Mouse (Mus musculus) hindbrain, embryonic 16.5 days (tissue): ENCODE data around the gene Smpd1. TPM values are rescaled to one million over a fixed set of nuclear protein-coding genes. Genes with fewer than 3 reads are reported as not detected.

ENCODE experiments used
- ATAC-seq: fragments of 200-750 bp; cut with Nextera tagmentation; 2 replicates; pipeline ENCODE4 v1.8.0; 2017; ENCODE audit warnings: moderate TSS enrichment, moderate library complexity
- H3K27ac ChIP-seq: fragments of 300-500 bp; sonication (generic); 2 replicates; pipeline ENCODE4 v1.5.1; 2014; ENCODE audit warnings: low read depth, mild to moderate bottlenecking, control low read depth, low read length, moderate library complexity
- H3K27me3 ChIP-seq: fragments of 300-500 bp; sonication (generic); replicated peaks from 2 replicates; pipeline ENCODE4 v1.6.1; 2014; ENCODE audit warnings: low read length; ENCODE audit not compliant: control insufficient read depth, insufficient read depth
- H3K36me3 ChIP-seq: fragments of 300-500 bp; sonication (generic); 2 replicates; pipeline ENCODE4 v1.6.1; 2014; ENCODE audit warnings: mild to moderate bottlenecking, low read length, moderate library complexity, mixed read lengths; ENCODE audit not compliant: control insufficient read depth, insufficient read depth
- H3K4me1 ChIP-seq: fragments of 300-500 bp; sonication (generic); 2 replicates; pipeline ENCODE4 v1.6.1; 2014; ENCODE audit warnings: low read depth, low read length; ENCODE audit not compliant: control insufficient read depth, insufficient read depth
- H3K4me2 ChIP-seq: fragments of 300-500 bp; sonication (generic); 2 replicates; pipeline ENCODE4 v1.6.1; 2014; ENCODE audit warnings: mild to moderate bottlenecking, low read length, control low read depth, moderate library complexity
- H3K4me3 ChIP-seq: fragments of 300-500 bp; sonication (generic); 2 replicates; pipeline ENCODE4 v1.5.1; 2014; ENCODE audit warnings: mild to moderate bottlenecking, low read length, control low read depth, moderate library complexity
- H3K9ac ChIP-seq: fragments of 300-500 bp; sonication (generic); 2 replicates; pipeline ENCODE4 v1.6.1; 2014; ENCODE audit warnings: low read depth, mild to moderate bottlenecking, control low read depth, low read length, moderate library complexity
- H3K9me3 ChIP-seq: fragments of 300-500 bp; sonication (generic); 2 replicates; pipeline ENCODE4 v1.6.1; 2014; ENCODE audit warnings: mild to moderate bottlenecking, low read length, moderate library complexity; ENCODE audit not compliant: control insufficient read depth
- WGBS: fragments of 180-500 bp; shearing (Covaris S2); extraction: QIAGEN DNeasy Blood & Tissue Kit; methylation state at CpG from one replicate; pipeline ENCODE4 v1.1.7; 2014; 5-methylcytosine and 5-hydroxymethylcytosine counted together
- polyA plus RNA-seq: library from polyadenylated mRNA; unstranded; fragments of >200 nt; fragmentation: Nextera tagmentation; extraction: Ambion mirVana; gene quantifications from 2 replicates; pipeline ENCODE4 v1.2.1, GENCODE M21; 2015

Smpd1 gene
- polyA plus RNA-seq, 1 experiment from 2014 or later, result 111 TPM

DNA sequence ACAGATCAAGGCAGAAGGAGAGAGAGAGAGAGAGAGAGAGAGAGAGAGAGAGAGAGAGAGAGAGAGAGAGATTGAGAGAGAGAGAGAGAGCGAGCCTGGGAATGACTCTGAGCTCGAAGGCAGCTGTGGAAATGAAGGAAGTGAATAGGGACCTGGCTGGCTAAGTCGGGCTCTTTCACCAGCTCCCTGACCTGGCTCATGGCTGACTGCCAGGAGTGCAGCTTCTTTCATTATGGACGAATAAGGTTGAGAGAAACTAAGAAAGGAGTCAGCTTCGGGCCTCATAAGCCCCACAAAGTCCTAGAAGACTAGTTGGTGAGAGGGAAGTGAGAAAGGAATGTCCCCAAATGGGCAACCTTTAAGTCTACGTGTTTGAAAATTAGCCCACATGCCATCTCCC, 34.0 kb upstream of the Smpd1 start:
- 40% methylated on average over 6 of the region's 6 CpGs for whole genome bisulfite sequencing
- Histone ChIP-seq H3K36me3 (no peaks in the 10 kb centered on the region), H3K4me3 (no peak overlapping the region)

DNA sequence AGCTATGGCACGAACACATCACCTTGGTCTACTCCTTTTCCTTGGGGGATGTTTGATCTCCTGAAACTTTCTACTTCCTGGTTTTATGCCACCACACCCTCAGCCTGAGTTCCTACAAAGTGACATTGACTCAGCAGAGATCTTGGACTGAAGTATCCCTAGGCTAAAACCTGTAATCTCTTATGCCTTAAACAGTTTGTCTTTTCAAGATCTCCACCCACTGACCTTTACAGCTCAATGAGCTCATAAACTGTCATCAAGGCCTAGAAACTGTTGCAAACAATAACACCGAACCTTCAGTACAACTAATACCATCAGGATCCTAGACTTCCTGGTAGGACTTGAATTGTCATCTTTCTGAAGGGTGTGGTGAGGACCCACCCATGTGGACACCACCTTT, 29.9 kb upstream of the Smpd1 start:
- Histone ChIP-seq H3K4me2 (no peak overlapping the region), H3K4me1 (no peaks in the 10 kb centered on the region), H3K9ac (no peak overlapping the region), H3K27me3 (no peaks in the 10 kb centered on the region), H3K36me3 (no peaks in the 10 kb centered on the region), H3K4me3 (no peak overlapping the region), H3K9me3 (no peaks in the 10 kb centered on the region), H3K27ac (no peak overlapping the region)
- WGBS, result 85% methylated on average over 2 of the region's 2 CpGs
- no peak for ATAC-seq

More for the DNA sequence above, 34.0 kb upstream of the Smpd1 start:
- Histone ChIP-seq H3K9me3 (no peaks in the 10 kb centered on the region), H3K4me1 (no peaks in the 10 kb centered on the region), H3K4me2 (no peak overlapping the region), H3K27me3 (no peaks in the 10 kb centered on the region), H3K27ac (no peak overlapping the region), H3K9ac (no peak overlapping the region)
- no peak for ATAC-seq

DNA sequence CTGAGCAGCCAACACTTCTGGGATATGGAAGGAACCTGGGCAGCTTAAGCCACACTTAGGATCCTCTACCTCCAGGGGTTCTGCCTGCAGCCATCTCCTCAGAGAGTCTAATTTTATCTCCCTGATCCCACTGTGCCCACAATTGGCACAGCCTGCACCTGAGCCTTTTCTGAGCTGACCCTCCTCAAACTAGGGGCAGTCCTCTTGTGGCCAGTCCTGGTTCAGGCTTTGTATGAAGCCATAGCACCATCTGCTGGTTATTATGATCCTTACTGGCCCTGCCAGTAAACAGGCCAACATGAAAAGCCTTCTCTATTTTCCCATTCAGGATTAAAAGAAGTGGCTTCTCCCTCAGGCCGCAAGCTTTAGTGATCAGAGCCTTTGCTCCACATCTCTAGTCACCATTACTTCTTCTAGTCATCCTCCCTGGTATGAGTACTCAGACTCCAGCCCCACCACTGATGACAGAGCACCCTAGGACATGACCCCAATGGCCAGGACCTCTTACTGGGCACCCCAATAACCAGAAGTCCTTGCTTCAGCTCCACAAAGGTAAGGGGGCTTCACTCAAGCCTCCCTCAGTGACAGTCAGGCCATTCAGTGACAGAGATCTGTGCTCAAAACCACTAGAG, 26.7 kb upstream of the Smpd1 start:
- no peak overlapping the region for H3K27ac ChIP-seq
- no peaks in the 10 kb centered on the region for H3K27me3 ChIP-seq
- H3K4me3 ChIP-seq, result no peak overlapping the region
- H3K9ac ChIP-seq, result no peak overlapping the region
- H3K9me3 ChIP-seq, result no peaks in the 10 kb centered on the region
- H3K4me2 ChIP-seq, result no peak overlapping the region
- 52% methylated on average over 1 of the region's 1 CpGs for WGBS
- H3K4me1 ChIP-seq, result no peaks in the 10 kb centered on the region
- no peaks in the 10 kb centered on the region for H3K36me3 ChIP-seq
- peak; percentile 92 for ATAC-seq

DNA sequence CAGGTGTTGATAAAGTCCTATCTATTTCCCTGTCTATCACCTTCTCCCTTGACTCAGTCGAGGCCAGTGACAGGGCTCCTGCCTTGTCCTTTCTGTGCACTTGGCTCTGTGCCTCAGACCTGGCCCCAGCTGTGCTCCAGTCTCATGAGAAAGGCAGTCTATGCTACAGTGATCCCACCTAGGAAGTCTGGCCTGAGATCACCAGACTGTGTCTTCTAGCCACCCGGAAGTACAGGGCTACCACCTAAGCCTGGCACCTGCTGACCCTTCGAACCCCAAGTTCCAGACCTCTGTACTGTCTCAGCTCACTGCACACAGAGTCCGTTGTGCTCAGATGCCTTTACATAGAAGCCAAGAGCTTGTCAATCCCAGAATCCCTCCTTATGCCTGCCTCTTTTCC, 26.1 kb upstream of the Smpd1 start:
- Histone ChIP-seq H3K27ac (no peak overlapping the region), H3K36me3 (no peaks in the 10 kb centered on the region), H3K9me3 (no peaks in the 10 kb centered on the region), H3K27me3 (no peaks in the 10 kb centered on the region), H3K4me1 (no peaks in the 10 kb centered on the region), H3K9ac (no peak overlapping the region), H3K4me2 (no peak overlapping the region), H3K4me3 (no peak overlapping the region)
- 84% methylated on average over 4 of the region's 4 CpGs for WGBS
- ATAC-seq, result 0 out of 2 replicates have a peak, but pooled peaks have one; percentile 30

DNA sequence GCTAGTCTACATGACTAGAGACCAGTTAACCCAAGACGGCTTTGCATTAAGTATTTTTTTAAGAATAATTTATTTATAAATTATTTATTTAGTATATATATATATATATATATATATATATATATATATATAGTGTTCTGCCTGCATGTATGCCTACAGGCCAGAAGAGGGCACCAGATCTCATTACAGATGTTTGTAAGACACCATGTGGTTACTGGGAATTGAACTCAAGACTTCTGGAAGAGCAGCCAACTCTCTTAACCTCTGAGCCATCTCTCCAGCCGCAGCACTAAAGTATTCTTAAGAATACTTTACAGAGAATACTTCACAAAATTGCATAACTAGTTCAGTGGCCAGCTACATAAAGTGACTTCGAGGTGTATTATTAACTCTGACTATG, 20.0 kb upstream of the Smpd1 start:
- H3K36me3 ChIP-seq, result no peaks in the 10 kb centered on the region
- H3K27ac ChIP-seq, result no peak overlapping the region
- no peak overlapping the region for H3K4me2 ChIP-seq
- H3K9ac ChIP-seq, result no peak overlapping the region
- no peaks in the 10 kb centered on the region for H3K4me1 ChIP-seq
- H3K27me3 ChIP-seq, result no peaks in the 10 kb centered on the region
- no peak overlapping the region for H3K4me3 ChIP-seq
- WGBS, result 92% methylated on average over 3 of the region's 3 CpGs
- H3K9me3 ChIP-seq, result no peaks in the 10 kb centered on the region
- ATAC-seq, result no peak

DNA sequence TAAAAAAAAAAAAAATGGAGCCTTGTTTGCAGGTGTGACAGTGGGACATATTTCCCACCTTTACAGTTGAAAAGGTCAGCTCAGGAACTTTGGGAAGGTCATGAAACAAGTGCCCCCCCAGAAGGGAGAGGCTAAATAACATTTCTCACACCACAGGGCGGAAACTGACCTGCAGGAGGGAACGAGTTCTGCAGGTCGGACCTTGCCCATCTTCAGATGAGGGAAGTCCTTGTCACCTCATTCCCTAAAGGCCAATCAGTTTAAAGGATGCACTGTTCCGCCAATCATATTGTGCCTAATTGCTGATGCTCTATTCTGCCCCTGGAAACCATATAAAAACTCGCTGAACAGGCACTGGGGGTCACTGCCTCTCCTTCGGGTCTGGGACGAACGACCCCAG, 8.2 kb upstream of the Smpd1 start:
- Histone ChIP-seq H3K4me3 (no peak overlapping the region), H3K36me3 (no peaks in the 10 kb centered on the region), H3K27ac (no peak overlapping the region), H3K4me1 (no peaks in the 10 kb centered on the region), H3K9me3 (no peaks in the 10 kb centered on the region), H3K27me3 (no peaks in the 10 kb centered on the region), H3K4me2 (no peak overlapping the region), H3K9ac (no peak overlapping the region)
- ATAC-seq, result no peak
- WGBS, result 78% methylated on average over 8 of the region's 8 CpGs

DNA sequence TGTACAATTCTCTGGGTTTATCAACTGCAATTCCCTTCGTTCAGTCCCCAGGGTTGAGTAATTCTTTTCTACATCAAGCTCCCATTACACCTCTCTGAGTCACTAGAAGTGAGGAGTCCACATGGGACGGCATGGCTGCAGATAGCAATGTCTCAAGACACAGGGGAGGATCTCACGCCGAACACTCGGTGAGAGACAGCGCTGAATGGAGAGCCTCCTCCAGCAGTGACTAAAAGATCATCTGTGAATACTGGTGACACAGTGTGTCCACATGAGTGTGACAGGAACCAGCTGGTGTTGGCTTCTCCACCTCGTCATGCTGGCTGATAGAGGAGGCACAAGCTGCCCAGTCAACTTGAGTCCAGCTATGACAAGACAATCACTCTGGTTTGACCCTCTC, 6.2 kb upstream of the Smpd1 start:
- 80% methylated on average over 7 of the region's 7 CpGs for WGBS
- no peak overlapping the region for H3K4me2 ChIP-seq
- no peak for ATAC-seq
- no peaks in the 10 kb centered on the region for H3K4me1 ChIP-seq
- H3K4me3 ChIP-seq, result no peak overlapping the region
- H3K9ac ChIP-seq, result no peak overlapping the region
- H3K27me3 ChIP-seq, result no peaks in the 10 kb centered on the region
- H3K36me3 ChIP-seq, result no peaks in the 10 kb centered on the region
- H3K27ac ChIP-seq, result no peak overlapping the region
- H3K9me3 ChIP-seq, result no peaks in the 10 kb centered on the region

DNA sequence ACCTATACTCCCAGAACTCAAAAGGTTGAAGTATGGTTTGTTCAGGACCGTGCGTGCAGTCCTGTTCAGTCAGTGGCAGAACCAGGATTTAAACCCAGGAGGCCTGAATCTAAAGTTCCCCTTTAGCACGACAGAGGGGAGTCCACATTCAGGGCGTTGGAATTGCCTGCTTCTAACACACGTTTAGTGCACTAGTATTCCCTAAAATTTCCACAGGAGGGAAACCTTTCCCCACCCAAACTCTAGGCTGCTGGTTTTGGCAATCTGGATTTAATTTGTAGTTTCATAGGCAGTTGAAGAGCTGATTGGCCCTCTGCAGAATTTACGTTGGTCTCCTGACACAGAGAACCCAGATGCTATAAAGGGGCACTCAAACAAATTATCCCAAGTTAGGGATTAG, 5.1 kb upstream of the Smpd1 start:
- Histone ChIP-seq H3K36me3 (no peaks in the 10 kb centered on the region), H3K9ac (no peak overlapping the region), H3K27me3 (no peaks in the 10 kb centered on the region), H3K4me2 (no peak overlapping the region), H3K4me1 (no peaks in the 10 kb centered on the region), H3K27ac (no peak overlapping the region), H3K9me3 (no peaks in the 10 kb centered on the region), H3K4me3 (no peak overlapping the region)
- ATAC-seq, result no peak
- WGBS, result 47% methylated on average over 6 of the region's 6 CpGs

DNA sequence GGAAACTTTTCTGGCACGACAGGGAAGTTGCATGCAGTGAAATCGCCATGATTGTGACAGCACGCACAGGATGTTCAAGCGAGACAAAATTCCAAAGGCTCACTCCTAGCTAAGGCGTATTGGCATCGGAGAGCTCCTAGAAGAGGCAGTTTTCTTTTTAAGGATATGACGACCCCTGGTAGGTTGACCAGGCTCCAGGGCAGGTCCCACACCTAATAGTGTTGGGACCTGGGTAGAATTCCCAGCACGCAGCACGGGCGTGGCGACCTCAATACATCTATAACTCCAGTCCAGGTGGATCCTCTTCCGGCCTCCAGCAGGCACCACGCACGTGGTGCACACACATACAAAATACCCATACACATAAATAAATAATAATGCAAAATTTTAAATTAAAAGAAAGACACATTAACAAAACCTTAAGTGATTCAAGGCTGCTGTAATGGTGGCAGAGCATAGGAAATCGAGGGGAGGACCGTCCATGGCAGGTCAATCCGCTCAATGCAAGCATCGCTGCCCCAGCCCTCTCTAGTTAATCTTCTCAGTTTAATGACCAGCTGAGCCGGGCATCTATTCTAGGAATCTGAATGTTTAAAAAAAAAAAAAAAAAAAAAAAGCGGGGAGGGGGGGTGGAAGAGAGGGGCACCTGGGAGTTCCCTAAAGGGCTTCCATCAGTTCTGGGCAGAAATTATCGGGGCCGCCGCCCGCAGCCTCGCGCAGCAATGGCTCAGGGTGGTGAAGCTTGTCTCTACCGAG, 526 bp upstream of the Smpd1 start:
- H3K27me3 ChIP-seq, result no peaks in the 10 kb centered on the region
- no peaks in the 10 kb centered on the region for H3K9me3 ChIP-seq
- H3K4me1 ChIP-seq, result peaks cover 12% of the 10 kb centered on the region
- peak overlapping the region; percentile 89 for H3K9ac ChIP-seq
- peak; percentile 22 for ATAC-seq
- WGBS, result 24% methylated on average over 26 of the region's 27 CpGs
- peak overlapping the region; percentile 81 for H3K4me3 ChIP-seq
- H3K27ac ChIP-seq, result peak overlapping the region; percentile 88
- H3K4me2 ChIP-seq, result peak overlapping the region; percentile 85
- H3K36me3 ChIP-seq, result peaks cover 4% of the 10 kb centered on the region; the same call in 1 of the 2 replicates
